Mouse (Mus musculus) kidney, postnatal 0 days (tissue): ENCODE measurements around the gene Ahnak. TPM values are rescaled to one million over a fixed set of nuclear protein-coding genes. Genes with fewer than 3 reads are reported as not detected.

Source experiments
- ATAC-seq: fragments of 200-750 bp; cut with Nextera tagmentation; replicated peaks from 2 replicates; pipeline ENCODE4 v1.8.0; 2017; ENCODE audit warnings: low read depth, moderate number of reproducible peaks, moderate TSS enrichment, moderate library complexity; ENCODE audit not compliant: low FRiP score
- DNase-seq: peaks from one replicate; pipeline ENCODE4 v3.0.0-alpha.2; 2016; ENCODE audit warnings: low spot score
- H3K27ac ChIP-seq: fragments of 300-500 bp; sonication (generic); 2 replicates; pipeline ENCODE4 v1.5.1; 2014; ENCODE audit warnings: mild to moderate bottlenecking
- H3K27me3 ChIP-seq: fragments of 300-500 bp; sonication (generic); 2 replicates; pipeline ENCODE4 v1.6.1; 2014; ENCODE audit warnings: low read length, mixed read lengths; ENCODE audit not compliant: insufficient read depth
- H3K36me3 ChIP-seq: fragments of 300-500 bp; sonication (generic); 2 replicates; pipeline ENCODE4 v1.6.1; 2014; ENCODE audit warnings: low read length, mixed read lengths; ENCODE audit not compliant: insufficient read depth
- H3K4me1 ChIP-seq: fragments of 300-500 bp; sonication (generic); replicated peaks from 2 replicates; pipeline ENCODE4 v1.6.1; 2014; ENCODE audit warnings: antibody characterized with exemption, low read length, mixed read lengths; ENCODE audit not compliant: insufficient read depth
- H3K4me2 ChIP-seq: fragments of 300-500 bp; sonication (generic); 2 replicates; pipeline ENCODE4 v1.6.1; 2014; ENCODE audit warnings: mild to moderate bottlenecking, low read length, moderate library complexity, mixed read lengths
- H3K4me3 ChIP-seq: fragments of 300-500 bp; sonication (generic); replicated peaks from 2 replicates; pipeline ENCODE4 v1.5.1; 2014; ENCODE audit warnings: low read depth, low read length
- H3K9ac ChIP-seq: fragments of 300-500 bp; sonication (generic); 2 replicates; pipeline ENCODE4 v1.6.1; 2014; ENCODE audit warnings: low read depth, low read length
- H3K9me3 ChIP-seq: fragments of 300-500 bp; sonication (generic); replicated peaks from 2 replicates; pipeline ENCODE4 v1.6.1; 2016; ENCODE audit warnings: low read length, inconsistent platforms, mixed read lengths
- CTCF ChIP-seq: IDR thresholded peaks from 2 replicates; pipeline ENCODE4 v1.5.1; 2016; ENCODE audit warnings: antibody characterized with exemption, low read depth, mild to moderate bottlenecking, moderate library complexity
- WGBS: fragments of 180-500 bp; shearing (Covaris S2); extraction: QIAGEN DNeasy Blood & Tissue Kit; methylation state at CpG from one replicate; pipeline ENCODE4 v1.1.7; 2014; 5-methylcytosine and 5-hydroxymethylcytosine counted together
- polyA plus RNA-seq: library from polyadenylated mRNA; unstranded; fragments of >200 nt; fragmentation: Nextera tagmentation; extraction: Ambion mirVana; gene quantifications from 2 replicates; pipeline ENCODE4 v1.2.1, GENCODE M21; 2015

Ahnak gene
- polyA plus RNA-seq, 1 experiment from 2014 or later: 27.5 TPM

DNA sequence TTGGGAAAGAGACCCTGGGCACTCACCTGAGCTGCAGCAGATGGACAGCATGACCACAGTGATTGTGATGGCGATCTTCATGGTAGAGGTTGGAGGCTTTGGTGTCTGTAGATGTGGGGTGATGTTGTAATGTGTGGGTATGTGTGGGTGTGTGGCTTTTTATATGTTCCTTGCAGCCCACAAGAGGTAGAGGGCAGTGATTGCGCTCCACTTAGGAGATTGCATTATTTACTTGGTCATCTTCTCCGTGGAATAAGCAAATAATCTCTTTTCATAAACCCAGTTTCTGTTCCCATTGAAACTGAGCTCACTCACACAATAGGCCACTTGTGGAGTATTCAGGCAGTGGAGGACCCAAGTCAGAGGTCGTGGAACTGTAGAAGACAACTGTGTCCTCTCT, 98.7 kb downstream of the Ahnak start, which contains the start of gene Scgb1a1:
Scgb1a1 (minus strand) TSS at position 138 of the 400 bp plus-strand sequence.
- no peaks in the 10 kb centered on the region for H3K4me1 ChIP-seq
- H3K9me3 ChIP-seq: no peaks in the 10 kb centered on the region
- no peak for DNase-seq
- no peak within 1 kb of the TSS for H3K27ac ChIP-seq
- H3K4me3 ChIP-seq: no peak within 1 kb of the TSS
- no peak within 1 kb of the TSS for H3K9ac ChIP-seq
- TF ChIP-seq CTCF: no peak
- WGBS: 85% methylated on average over 4 of the region's 4 CpGs
- H3K4me2 ChIP-seq: no peak within 1 kb of the TSS
- no peaks in the 10 kb centered on the region for H3K36me3 ChIP-seq
- no peak for ATAC-seq
- no peaks in the 10 kb centered on the region for H3K27me3 ChIP-seq

- no peak for ATAC-seq
- no peaks in the 10 kb centered on the region for H3K4me1 ChIP-seq
- H3K9me3 ChIP-seq: no peaks in the 10 kb centered on the region
- H3K36me3 ChIP-seq: no peaks in the 10 kb centered on the region
- no peaks in the 10 kb centered on the region for H3K27me3 ChIP-seq
- no peak for DNase-seq
- no peak overlapping the region for H3K4me3 ChIP-seq
- WGBS: 74% methylated on average over 4 of the region's 4 CpGs
- TF ChIP-seq CTCF: no peak
- no peak overlapping the region for H3K9ac ChIP-seq
- H3K4me2 ChIP-seq: no peak overlapping the region
- H3K27ac ChIP-seq: no peak overlapping the region
These were observed 101.1 kb downstream of the Ahnak start for GRCm38 (mm10) chr19:9090191-9090590.

GRCm38 (mm10) chr19:9090709-9091108, 101.6 kb downstream of the Ahnak start:
- Histone ChIP-seq H3K36me3 (no peaks in the 10 kb centered on the region), H3K9me3 (no peaks in the 10 kb centered on the region), H3K4me2 (no peak overlapping the region), H3K4me1 (no peaks in the 10 kb centered on the region), H3K4me3 (no peak overlapping the region), H3K27me3 (no peaks in the 10 kb centered on the region), H3K9ac (no peak overlapping the region), H3K27ac (no peak overlapping the region)
- 61% methylated on average over 2 of the region's 2 CpGs for WGBS
- no peak for ATAC-seq
- no peak for TF ChIP-seq CTCF
- no peak for DNase-seq

- DNase-seq (no peak), ATAC-seq (no peak)
- no peaks in the 10 kb centered on the region for H3K4me1 ChIP-seq
- TF ChIP-seq CTCF: no peak
- H3K9me3 ChIP-seq: no peaks in the 10 kb centered on the region
- no peak overlapping the region for H3K4me3 ChIP-seq
- no peaks in the 10 kb centered on the region for H3K36me3 ChIP-seq
- no peak overlapping the region for H3K4me2 ChIP-seq
- no peaks in the 10 kb centered on the region for H3K27me3 ChIP-seq
- 64% methylated on average over 5 of the region's 5 CpGs for WGBS
- H3K9ac ChIP-seq: no peak overlapping the region
- no peak overlapping the region for H3K27ac ChIP-seq
These were observed 106.0 kb downstream of the Ahnak start for GRCm38 (mm10) chr19:9095111-9095510.

DNA sequence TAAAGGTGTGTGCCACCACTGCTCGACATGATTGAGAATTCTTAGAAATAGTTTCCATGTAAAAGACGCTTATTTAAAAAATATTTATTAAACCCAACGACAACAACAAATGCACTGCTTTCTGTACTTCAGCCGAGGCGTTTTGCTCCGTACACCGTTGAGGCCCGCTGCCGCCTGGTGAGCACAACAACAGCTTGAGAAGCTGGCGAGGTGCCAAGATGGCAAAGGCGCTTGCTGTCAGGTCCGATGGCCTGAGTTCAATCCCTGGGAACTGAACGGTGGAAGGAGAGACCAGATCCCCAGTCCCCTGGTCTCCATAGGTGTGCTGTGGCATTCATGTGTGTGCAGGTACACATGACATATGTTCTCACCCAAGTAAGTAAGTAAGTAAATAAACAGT, 108.4 kb downstream of the Ahnak start:
- Histone ChIP-seq H3K9ac (no peak overlapping the region), H3K36me3 (no peaks in the 10 kb centered on the region), H3K4me1 (no peaks in the 10 kb centered on the region), H3K4me2 (no peak overlapping the region), H3K9me3 (no peaks in the 10 kb centered on the region), H3K27ac (no peak overlapping the region), H3K4me3 (no peak overlapping the region), H3K27me3 (no peaks in the 10 kb centered on the region)
- 77% methylated on average over 13 of the region's 13 CpGs for WGBS
- DNase-seq (no peak), ATAC-seq (no peak)
- TF ChIP-seq CTCF: no peak

DNA sequence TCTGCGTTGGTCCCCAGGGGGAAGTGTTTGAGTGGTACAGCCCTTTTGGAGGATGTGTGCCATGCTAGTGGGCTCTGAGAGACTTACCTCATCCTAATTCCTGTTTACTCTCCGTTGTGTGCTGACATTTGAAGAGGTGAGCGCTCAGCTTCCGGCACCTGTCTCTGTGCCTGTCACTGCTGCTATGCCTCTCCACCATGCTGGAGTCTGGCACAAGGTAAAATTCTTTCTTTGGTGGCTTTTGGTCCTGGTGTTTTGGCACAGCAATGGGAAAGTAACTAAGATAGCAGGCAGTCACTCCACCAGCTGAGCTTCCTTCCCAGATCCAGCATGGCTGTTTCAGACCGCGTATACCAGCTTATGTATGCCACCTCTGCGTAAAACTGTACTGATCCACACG, 110.7 kb downstream of the Ahnak start:
- H3K36me3 ChIP-seq: no peaks in the 10 kb centered on the region
- 90% methylated on average over 8 of the region's 8 CpGs for WGBS
- H3K4me1 ChIP-seq: no peaks in the 10 kb centered on the region
- H3K9ac ChIP-seq: no peak overlapping the region
- H3K27me3 ChIP-seq: no peaks in the 10 kb centered on the region
- DNase-seq: no peak
- no peak overlapping the region for H3K27ac ChIP-seq
- TF ChIP-seq CTCF: no peak
- ATAC-seq: no peak
- H3K4me3 ChIP-seq: no peak overlapping the region
- no peaks in the 10 kb centered on the region for H3K9me3 ChIP-seq
- H3K4me2 ChIP-seq: no peak overlapping the region
